Mouse (Mus musculus): ENCODE results near the gene Nfe2l1. TPM values are rescaled to one million over a fixed set of nuclear protein-coding genes. Genes with fewer than 3 reads are reported as not detected.

The Nfe2l1 gene
- total and polyA plus RNA-seq, 3 experiments: 395 to 436 (median 397) TPM

DNA sequence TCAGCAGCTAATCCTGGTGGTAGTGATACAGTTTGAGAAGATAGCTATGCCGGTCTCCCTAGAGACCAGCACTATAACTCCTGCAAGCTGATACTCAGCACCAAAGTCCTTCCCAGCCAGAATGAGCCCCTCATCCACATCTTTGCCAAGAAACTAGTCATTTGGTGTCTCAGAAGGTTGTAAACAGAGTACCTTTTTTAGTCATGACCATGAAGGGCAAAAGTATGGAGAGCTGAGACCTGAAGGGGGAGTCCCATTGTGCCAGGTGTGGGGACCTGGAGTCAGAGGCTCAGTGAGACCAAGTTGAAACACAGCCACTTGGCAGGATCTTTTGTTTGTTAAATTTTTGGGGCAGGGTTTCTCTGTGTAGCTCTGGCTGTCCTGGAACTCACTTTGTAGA, 4.4 kb upstream of the Nfe2l1 start:
- Histone ChIP-seq H3K79me2 (replicated peaks; ENCODE audit: control insufficient read depth, insufficient read depth, low read length) (no peaks in the 10 kb centered on the region), H3K27me3 (ENCODE audit: control insufficient read depth, insufficient read depth, low read length) (no peaks in the 10 kb centered on the region), H3K36me3 (ENCODE audit: control insufficient read depth, insufficient read depth, low read length) (no peaks in the 10 kb centered on the region), H3K9ac (ENCODE audit: low read depth, low read length) (no peak overlapping the region), H3K27ac (no peak overlapping the region), H3K4me3 (no peak overlapping the region), H3K4me1 (ENCODE audit: control insufficient read depth, insufficient read depth, low read length) (no peaks in the 10 kb centered on the region; the same call in 1 of the 2 replicates)
- intact Hi-C loops (cut with DNase I): no loop called here
- DNase-seq: no peak
- TF ChIP-seq POLR2A (IDR thresholded peaks at IDR 0.05; ENCODE audit: insufficient read depth, low read depth, low read length) (no peak), CTCF (IDR thresholded peaks at IDR 0.05) (no peak), EP300 (IDR thresholded peaks at IDR 0.05; ENCODE audit: insufficient read depth, low read depth, low read length) (no peak)
- 84% methylated on average over 1 of the region's 1 CpGs for WGBS

GRCm38 (mm10) chr11:96832973-96833372, 3.2 kb upstream of the Nfe2l1 start:
- no peak for DNase-seq
- H3K27ac ChIP-seq: no peak overlapping the region

GRCm38 (mm10) chr11:96832541-96832940, 2.8 kb upstream of the Nfe2l1 start:
- no peak overlapping the region for H3K27ac ChIP-seq
- WGBS: 88% methylated on average over 3 of the region's 3 CpGs
- intact Hi-C loops (cut with DNase I): no loop called here

More at GRCm38 (mm10) chr11:96832973-96833372, 3.2 kb upstream of the Nfe2l1 start:
- TF ChIP-seq POLR2A (IDR thresholded peaks at IDR 0.05; ENCODE audit: insufficient read depth, low read depth, low read length) (no peak), CTCF (IDR thresholded peaks at IDR 0.05) (no peak), EP300 (IDR thresholded peaks at IDR 0.05; ENCODE audit: insufficient read depth, low read depth, low read length) (no peak)
- no peaks in the 10 kb centered on the region; the same call in 1 of the 2 replicates for H3K4me1 ChIP-seq (ENCODE audit: control insufficient read depth, insufficient read depth, low read length)
- no peak overlapping the region for H3K4me3 ChIP-seq
- H3K9ac ChIP-seq (ENCODE audit: low read depth, low read length): no peak overlapping the region
- no peaks in the 10 kb centered on the region for H3K27me3 ChIP-seq (ENCODE audit: control insufficient read depth, insufficient read depth, low read length)
- H3K79me2 ChIP-seq (replicated peaks; ENCODE audit: control insufficient read depth, insufficient read depth, low read length): no peaks in the 10 kb centered on the region
- H3K36me3 ChIP-seq (ENCODE audit: control insufficient read depth, insufficient read depth, low read length): no peaks in the 10 kb centered on the region
- WGBS: 53% methylated on average over 2 of the region's 2 CpGs
- intact Hi-C loops (cut with DNase I): no loop called here

DNA sequence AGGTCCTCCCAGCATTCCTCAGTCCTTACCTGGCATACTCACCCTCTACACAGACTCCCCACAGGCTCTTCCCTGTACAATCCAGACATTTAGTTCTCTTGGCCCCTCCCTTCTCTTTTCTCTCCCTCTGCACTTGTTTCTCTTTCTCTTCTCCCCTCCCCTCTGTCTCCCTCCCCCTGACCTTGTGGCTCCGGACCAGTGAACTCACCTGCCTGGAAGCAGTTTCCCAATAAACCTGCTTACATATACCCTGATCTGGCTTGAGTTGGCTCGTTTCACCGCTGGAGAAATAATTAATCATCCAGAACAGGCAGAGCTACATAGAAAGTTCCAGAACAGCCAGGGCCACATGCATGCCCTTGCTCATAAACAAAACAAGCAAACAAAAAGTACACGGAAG, 1.7 kb upstream of the Nfe2l1 start:
- 83% methylated on average over 4 of the region's 4 CpGs for WGBS
- peaks cover 3% of the 10 kb centered on the region; the same call in 1 of the 2 replicates for H3K4me1 ChIP-seq (ENCODE audit: control insufficient read depth, insufficient read depth, low read length)
- intact Hi-C loops (cut with DNase I): no loop called here

More at GRCm38 (mm10) chr11:96832541-96832940, 2.8 kb upstream of the Nfe2l1 start:
- TF ChIP-seq EP300 (IDR thresholded peaks at IDR 0.05; ENCODE audit: insufficient read depth, low read depth, low read length): no peak
- TF ChIP-seq CTCF (IDR thresholded peaks at IDR 0.05): no peak
- no peaks in the 10 kb centered on the region for H3K79me2 ChIP-seq (replicated peaks; ENCODE audit: control insufficient read depth, insufficient read depth, low read length)
- peaks cover 3% of the 10 kb centered on the region; the same call in 1 of the 2 replicates for H3K4me1 ChIP-seq (ENCODE audit: control insufficient read depth, insufficient read depth, low read length)
- no peak overlapping the region for H3K4me3 ChIP-seq
- H3K27me3 ChIP-seq (ENCODE audit: control insufficient read depth, insufficient read depth, low read length): no peaks in the 10 kb centered on the region
- 0 out of 2 replicates have a peak, but pooled peaks cover under 1% of the 10 kb centered on the region for H3K36me3 ChIP-seq (ENCODE audit: control insufficient read depth, insufficient read depth, low read length)
- H3K9ac ChIP-seq (ENCODE audit: low read depth, low read length): no peak overlapping the region
- no peak for DNase-seq

GRCm38 (mm10) chr11:96830539-96831216, 910 bp upstream of the Nfe2l1 start:
- 13% methylated on average over 13 of the region's 13 CpGs for WGBS
- DNase-seq: no peak
- Histone ChIP-seq H3K4me3 (peak overlapping the region; percentile 74), H3K27me3 (ENCODE audit: control insufficient read depth, insufficient read depth, low read length) (no peaks in the 10 kb centered on the region), H3K9ac (ENCODE audit: low read depth, low read length) (peak overlapping the region; percentile 53), H3K27ac (peak overlapping the region; percentile 95), H3K4me1 (ENCODE audit: control insufficient read depth, insufficient read depth, low read length) (peaks cover 9% of the 10 kb centered on the region), H3K79me2 (replicated peaks; ENCODE audit: control insufficient read depth, insufficient read depth, low read length) (peaks cover 5% of the 10 kb centered on the region; the same call in 1 of the 2 replicates), H3K36me3 (ENCODE audit: control insufficient read depth, insufficient read depth, low read length) (peaks cover 7% of the 10 kb centered on the region)
- TF ChIP-seq CTCF (IDR thresholded peaks at IDR 0.05) (no peak), EP300 (IDR thresholded peaks at IDR 0.05; ENCODE audit: insufficient read depth, low read depth, low read length) (no peak), POLR2A (IDR thresholded peaks at IDR 0.05; ENCODE audit: insufficient read depth, low read depth, low read length) (no peak)
- intact Hi-C loops (cut with DNase I): loop anchor here (1.0 kb wide), 1 partner anchor 30 kb away; no protein-coding TSS in a partner anchor

More for the DNA sequence above, 1.7 kb upstream of the Nfe2l1 start:
- Histone ChIP-seq H3K79me2 (replicated peaks; ENCODE audit: control insufficient read depth, insufficient read depth, low read length) (peaks cover 3% of the 10 kb centered on the region; the same call in 1 of the 2 replicates), H3K4me3 (no peak overlapping the region), H3K27me3 (ENCODE audit: control insufficient read depth, insufficient read depth, low read length) (no peaks in the 10 kb centered on the region), H3K36me3 (ENCODE audit: control insufficient read depth, insufficient read depth, low read length) (peaks cover 7% of the 10 kb centered on the region), H3K27ac (no peak overlapping the region), H3K9ac (ENCODE audit: low read depth, low read length) (no peak overlapping the region)
- TF ChIP-seq POLR2A (IDR thresholded peaks at IDR 0.05; ENCODE audit: insufficient read depth, low read depth, low read length): no peak
- TF ChIP-seq CTCF (IDR thresholded peaks at IDR 0.05): no peak
- TF ChIP-seq EP300 (IDR thresholded peaks at IDR 0.05; ENCODE audit: insufficient read depth, low read depth, low read length): no peak
- no peak for DNase-seq

DNA sequence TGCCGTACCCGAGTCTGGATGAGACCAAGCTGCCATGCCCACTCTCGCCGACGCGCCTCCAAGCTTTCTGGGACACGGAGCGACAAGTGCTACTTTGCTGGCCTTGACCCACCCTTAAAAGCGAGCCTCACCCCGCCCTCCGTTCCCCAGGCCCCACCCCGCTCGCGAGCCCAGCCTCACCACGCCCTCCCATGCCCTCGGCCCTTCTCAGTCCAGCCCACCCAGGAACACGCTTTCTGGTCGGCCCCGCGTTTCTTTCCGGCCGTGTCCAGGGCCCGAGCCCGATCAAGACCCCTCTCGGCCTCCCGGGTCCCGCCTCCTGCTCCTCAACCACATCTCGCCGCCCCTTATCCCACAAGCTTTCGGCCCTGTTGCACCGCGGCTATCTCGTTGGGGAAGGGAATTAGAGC, 360 bp downstream of the Nfe2l1 start:
- no peaks in the 10 kb centered on the region for H3K27me3 ChIP-seq (ENCODE audit: control insufficient read depth, insufficient read depth, low read length)
- TF ChIP-seq POLR2A (IDR thresholded peaks at IDR 0.05; ENCODE audit: insufficient read depth, low read depth, low read length): peak; percentile 98
- peak; percentile 69; the same call in 1 of the 2 replicates for TF ChIP-seq EP300 (IDR thresholded peaks at IDR 0.05; ENCODE audit: insufficient read depth, low read depth, low read length)
- TF ChIP-seq CTCF (IDR thresholded peaks at IDR 0.05): peak; percentile 49
- H3K27ac ChIP-seq: peak overlapping the region; percentile 99
- peaks cover 14% of the 10 kb centered on the region for H3K4me1 ChIP-seq (ENCODE audit: control insufficient read depth, insufficient read depth, low read length)
- H3K36me3 ChIP-seq (ENCODE audit: control insufficient read depth, insufficient read depth, low read length): peaks cover 7% of the 10 kb centered on the region
- intact Hi-C loops (cut with DNase I): loop anchor here (5.0 kb wide), 1 partner anchor 138 kb away; no protein-coding TSS in a partner anchor
- peak overlapping the region; percentile 83 for H3K4me3 ChIP-seq
- peak overlapping the region; percentile 95 for H3K9ac ChIP-seq (ENCODE audit: low read depth, low read length)
- under 1% methylated on average over 33 of the region's 33 CpGs for WGBS
- peak; percentile 90 to 93 for DNase-seq
- peaks cover 5% of the 10 kb centered on the region; the same call in 1 of the 2 replicates for H3K79me2 ChIP-seq (replicated peaks; ENCODE audit: control insufficient read depth, insufficient read depth, low read length)
